Mouse (Mus musculus): ENCODE measurements around the gene Lasp1. TPM values are rescaled to one million over a fixed set of nuclear protein-coding genes. Genes with fewer than 3 reads are reported as not detected.
"Not testable (repeated sequence)": the region's sequence is repeated elsewhere in the genome, so short reads cannot be mapped to it uniquely, and the experiment has no call there.

Gene Lasp1
- total and polyA plus RNA-seq, 2 experiments from 2014 or later: 137 to 187 TPM

- no peaks in the 10 kb centered on the region for H3K9me3 ChIP-seq (ENCODE audit: low read length)
- ATAC-seq: no peak
- H3K9ac ChIP-seq (replicated peaks; ENCODE audit: low read length): no peak overlapping the region
- H3K4me2 ChIP-seq (ENCODE audit: low read depth, low read length): no peak overlapping the region
- no peaks in the 10 kb centered on the region for H3K36me3 ChIP-seq (ENCODE audit: insufficient read depth, low read length)
- 91% methylated on average over 5 of the region's 5 CpGs for WGBS
- no peak for DNase-seq (ENCODE audit: low spot score)
- no peak overlapping the region for H3K27ac ChIP-seq
- no peaks in the 10 kb centered on the region for H3K4me1 ChIP-seq (ENCODE audit: insufficient read depth, low read length)
- no peak overlapping the region for H3K4me3 ChIP-seq (ENCODE audit: low read length)
- TF ChIP-seq CTCF (IDR thresholded peaks at IDR 0.05; ENCODE audit: low read depth): no peak
- no peaks in the 10 kb centered on the region for H3K27me3 ChIP-seq (ENCODE audit: insufficient read depth, low read length)
These were observed 66.6 kb downstream of the Lasp1 start for GRCm38 (mm10) chr11:97865421-97865820.

DNA sequence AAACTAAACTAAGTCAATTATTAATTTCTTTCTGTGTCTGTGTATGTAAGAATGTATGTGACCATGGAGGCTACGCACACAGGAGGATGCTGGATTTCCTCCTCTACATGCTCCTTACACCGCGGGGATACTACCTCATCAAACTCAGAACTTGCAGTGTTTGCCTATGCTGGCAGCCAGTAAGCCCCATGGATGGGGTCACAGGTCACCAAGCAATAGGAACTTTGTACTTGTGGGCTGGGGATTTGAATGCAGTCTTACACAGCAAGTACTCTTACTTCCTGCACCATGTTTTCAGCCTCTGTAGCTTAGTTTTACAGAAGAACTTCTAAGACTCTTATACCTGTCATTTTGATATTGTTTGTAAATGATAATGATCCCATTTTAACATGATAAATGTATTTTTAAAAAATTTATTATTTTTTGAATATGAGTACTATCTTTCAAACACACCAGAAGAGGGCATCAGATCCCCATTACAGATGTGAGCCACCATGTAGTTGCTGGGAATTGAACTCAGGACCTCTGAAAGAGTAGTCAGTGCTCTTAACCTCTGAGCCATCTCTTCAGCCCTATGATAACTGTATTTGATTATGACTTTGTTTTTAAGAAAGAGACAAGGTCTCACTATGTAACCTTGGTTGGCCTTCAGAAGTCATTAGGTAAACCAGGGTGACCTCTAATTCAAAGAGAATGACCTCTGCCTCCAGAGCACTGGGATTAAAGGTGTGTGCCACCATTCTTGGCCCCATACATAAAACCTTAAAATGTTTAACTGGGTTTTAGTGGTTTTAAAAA is 67.5 kb downstream of the Lasp1 start:
- H3K4me2 ChIP-seq (ENCODE audit: low read depth, low read length): no peak overlapping the region
- ATAC-seq: no peak
- 87% methylated on average over 3 of the region's 3 CpGs for WGBS
- H3K4me1 ChIP-seq (ENCODE audit: insufficient read depth, low read length): no peaks in the 10 kb centered on the region
- no peaks in the 10 kb centered on the region for H3K36me3 ChIP-seq (ENCODE audit: insufficient read depth, low read length)
- no peaks in the 10 kb centered on the region for H3K27me3 ChIP-seq (ENCODE audit: insufficient read depth, low read length)
- H3K9ac ChIP-seq (replicated peaks; ENCODE audit: low read length): no peak overlapping the region
- DNase-seq (ENCODE audit: low spot score): no peak
- H3K27ac ChIP-seq: no peak overlapping the region
- H3K4me3 ChIP-seq (ENCODE audit: low read length): no peak overlapping the region
- TF ChIP-seq CTCF (IDR thresholded peaks at IDR 0.05; ENCODE audit: low read depth): no peak
- H3K9me3 ChIP-seq (ENCODE audit: low read length): no peaks in the 10 kb centered on the region

DNA sequence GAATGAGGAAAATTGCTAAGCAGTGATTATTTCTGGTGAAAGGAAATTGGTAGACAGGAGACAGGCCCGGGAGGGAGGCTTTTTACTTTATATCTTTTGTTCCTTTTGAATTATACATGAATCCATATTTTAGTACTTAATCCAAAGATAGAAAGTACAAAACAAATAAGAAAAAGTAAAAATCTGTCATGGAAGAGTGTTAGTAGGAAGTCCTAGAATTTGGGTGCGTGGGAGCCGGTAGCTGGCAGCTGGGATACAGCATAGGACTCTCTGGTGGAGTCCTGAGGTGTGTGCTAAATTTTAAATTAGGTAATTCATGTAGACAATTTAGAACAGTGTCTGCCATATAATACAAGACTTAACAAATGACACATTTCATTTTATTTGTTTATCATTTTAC is 68.8 kb downstream of the Lasp1 start:
- Histone ChIP-seq H3K9me3 (ENCODE audit: low read length) (no peaks in the 10 kb centered on the region), H3K27ac (no peak overlapping the region), H3K4me2 (ENCODE audit: low read depth, low read length) (no peak overlapping the region), H3K36me3 (ENCODE audit: insufficient read depth, low read length) (no peaks in the 10 kb centered on the region), H3K4me3 (ENCODE audit: low read length) (no peak overlapping the region), H3K9ac (replicated peaks; ENCODE audit: low read length) (no peak overlapping the region), H3K27me3 (ENCODE audit: insufficient read depth, low read length) (no peaks in the 10 kb centered on the region), H3K4me1 (ENCODE audit: insufficient read depth, low read length) (no peaks in the 10 kb centered on the region)
- ATAC-seq (no peak), DNase-seq (ENCODE audit: low spot score) (no peak)
- TF ChIP-seq CTCF (IDR thresholded peaks at IDR 0.05; ENCODE audit: low read depth): no peak
- WGBS: 92% methylated on average over 3 of the region's 3 CpGs

DNA sequence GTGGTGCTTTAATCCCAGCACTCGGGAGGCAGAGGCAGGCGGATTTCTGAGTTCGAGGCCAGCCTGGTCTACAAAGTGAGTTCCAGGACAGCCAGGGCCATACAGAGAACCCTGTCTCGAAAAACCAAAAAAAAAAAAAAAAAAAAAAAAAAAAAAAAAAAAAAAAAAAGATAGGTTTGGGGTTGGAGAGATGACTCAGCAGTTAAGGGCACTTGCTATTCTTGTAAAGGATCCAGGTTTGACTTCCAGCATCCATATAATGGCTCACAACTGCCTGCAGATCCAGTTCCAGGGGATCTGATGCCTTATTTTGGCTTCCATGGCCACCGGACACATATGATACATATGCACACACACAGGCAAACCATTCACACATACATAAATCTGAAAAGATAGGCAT is 73.6 kb downstream of the Lasp1 start:
- whole genome bisulfite sequencing: 95% methylated on average over 5 of the region's 5 CpGs
- DNase-seq (ENCODE audit: low spot score); H3K9ac ChIP-seq (replicated peaks; ENCODE audit: low read length); H3K27ac ChIP-seq; H3K4me1 ChIP-seq (ENCODE audit: insufficient read depth, low read length); H3K4me3 ChIP-seq (ENCODE audit: low read length); H3K36me3 ChIP-seq (ENCODE audit: insufficient read depth, low read length); H3K9me3 ChIP-seq (ENCODE audit: low read length); ATAC-seq; H3K4me2 ChIP-seq (ENCODE audit: low read depth, low read length); H3K27me3 ChIP-seq (ENCODE audit: insufficient read depth, low read length): not testable (repeated sequence)

DNA sequence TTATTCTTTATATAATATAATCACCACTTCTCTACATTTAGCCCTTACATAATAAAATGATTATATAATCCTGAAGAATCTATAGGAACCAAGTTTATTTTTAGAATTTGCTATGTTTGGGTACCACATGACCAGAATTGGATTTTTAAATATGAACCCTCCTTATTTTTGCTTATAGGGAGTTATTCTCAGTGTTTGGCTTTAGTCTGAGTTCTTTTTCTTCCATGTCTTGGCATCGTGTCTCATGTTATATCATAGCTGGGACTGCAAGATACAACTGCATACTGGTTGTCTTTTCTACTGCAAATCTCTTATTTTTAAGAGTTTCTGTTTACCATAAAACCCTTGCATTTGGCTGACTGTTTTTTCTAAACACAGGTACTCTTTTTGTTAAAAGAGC is 75.6 kb downstream of the Lasp1 start:
- 89% methylated on average over 1 of the region's 1 CpGs for WGBS
- Histone ChIP-seq H3K27ac (no peak overlapping the region), H3K4me1 (ENCODE audit: insufficient read depth, low read length) (no peaks in the 10 kb centered on the region), H3K4me3 (ENCODE audit: low read length) (no peak overlapping the region), H3K9me3 (ENCODE audit: low read length) (no peaks in the 10 kb centered on the region), H3K36me3 (ENCODE audit: insufficient read depth, low read length) (no peaks in the 10 kb centered on the region), H3K27me3 (ENCODE audit: insufficient read depth, low read length) (no peaks in the 10 kb centered on the region), H3K4me2 (ENCODE audit: low read depth, low read length) (no peak overlapping the region), H3K9ac (replicated peaks; ENCODE audit: low read length) (no peak overlapping the region)
- no peak for DNase-seq (ENCODE audit: low spot score)
- no peak for TF ChIP-seq CTCF (IDR thresholded peaks at IDR 0.05; ENCODE audit: low read depth)
- ATAC-seq: no peak

DNA sequence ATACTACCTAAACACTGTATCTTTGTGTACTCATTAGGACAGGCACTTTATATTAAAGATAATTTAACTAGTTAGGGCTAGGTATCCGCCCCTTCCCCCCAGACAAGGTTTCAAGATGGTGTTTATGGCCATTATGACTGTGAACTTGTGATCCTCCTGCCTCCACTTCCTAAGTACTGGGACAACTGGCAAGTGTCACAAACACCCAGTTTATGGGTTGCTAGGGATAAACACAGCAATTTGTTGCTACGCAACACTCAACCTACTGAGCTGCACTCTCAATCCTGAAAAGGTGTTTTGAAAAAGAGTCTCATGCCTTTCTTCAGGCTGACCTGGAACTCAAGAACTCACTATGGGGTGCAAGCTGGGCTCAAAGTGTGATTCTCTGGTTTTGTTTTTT is 78.5 kb downstream of the Lasp1 start:
- TF ChIP-seq CTCF (IDR thresholded peaks at IDR 0.05; ENCODE audit: low read depth): no peak
- WGBS: 83% methylated on average over 2 of the region's 2 CpGs

GRCm38 (mm10) chr11:97880362-97880761 is 81.6 kb downstream of the Lasp1 start:
- Histone ChIP-seq H3K4me3 (ENCODE audit: low read length) (no peak overlapping the region), H3K36me3 (ENCODE audit: insufficient read depth, low read length) (no peaks in the 10 kb centered on the region), H3K27me3 (ENCODE audit: insufficient read depth, low read length) (no peaks in the 10 kb centered on the region), H3K4me1 (ENCODE audit: insufficient read depth, low read length) (no peaks in the 10 kb centered on the region), H3K9ac (replicated peaks; ENCODE audit: low read length) (no peak overlapping the region), H3K9me3 (ENCODE audit: low read length) (no peaks in the 10 kb centered on the region), H3K27ac (no peak overlapping the region), H3K4me2 (ENCODE audit: low read depth, low read length) (no peak overlapping the region)
- DNase-seq (ENCODE audit: low spot score) (no peak), ATAC-seq (no peak)
- 96% methylated on average over 4 of the region's 4 CpGs for WGBS
- TF ChIP-seq CTCF (IDR thresholded peaks at IDR 0.05; ENCODE audit: low read depth): no peak

More for the DNA sequence above, 78.5 kb downstream of the Lasp1 start:
- H3K9me3 ChIP-seq (ENCODE audit: low read length): no peaks in the 10 kb centered on the region
- no peak overlapping the region for H3K9ac ChIP-seq (replicated peaks; ENCODE audit: low read length)
- no peak overlapping the region for H3K4me3 ChIP-seq (ENCODE audit: low read length)
- ATAC-seq (no peak), DNase-seq (ENCODE audit: low spot score) (no peak)
- no peaks in the 10 kb centered on the region for H3K27me3 ChIP-seq (ENCODE audit: insufficient read depth, low read length)
- no peaks in the 10 kb centered on the region for H3K4me1 ChIP-seq (ENCODE audit: insufficient read depth, low read length)
- no peaks in the 10 kb centered on the region for H3K36me3 ChIP-seq (ENCODE audit: insufficient read depth, low read length)
- H3K4me2 ChIP-seq (ENCODE audit: low read depth, low read length): no peak overlapping the region
- H3K27ac ChIP-seq: no peak overlapping the region

Data from hindbrain, postnatal 0 days (tissue).